Mouse (Mus musculus) megakaryocyte, embryonic 14.5 days (primary cell): ENCODE measurements around the gene Gli2.

Source experiments
- FLI1 ChIP-seq: IDR thresholded peaks from 2 replicates; pipeline ENCODE4 v1.6.1; 2012; ENCODE audit warnings: low read length, inconsistent platforms, mixed read lengths
- GATA1 ChIP-seq: IDR thresholded peaks from 3 replicates; pipeline ENCODE4 v1.6.1; 2012; ENCODE audit warnings: mixed read lengths, low read length, inconsistent platforms, borderline replicate concordance

DNA sequence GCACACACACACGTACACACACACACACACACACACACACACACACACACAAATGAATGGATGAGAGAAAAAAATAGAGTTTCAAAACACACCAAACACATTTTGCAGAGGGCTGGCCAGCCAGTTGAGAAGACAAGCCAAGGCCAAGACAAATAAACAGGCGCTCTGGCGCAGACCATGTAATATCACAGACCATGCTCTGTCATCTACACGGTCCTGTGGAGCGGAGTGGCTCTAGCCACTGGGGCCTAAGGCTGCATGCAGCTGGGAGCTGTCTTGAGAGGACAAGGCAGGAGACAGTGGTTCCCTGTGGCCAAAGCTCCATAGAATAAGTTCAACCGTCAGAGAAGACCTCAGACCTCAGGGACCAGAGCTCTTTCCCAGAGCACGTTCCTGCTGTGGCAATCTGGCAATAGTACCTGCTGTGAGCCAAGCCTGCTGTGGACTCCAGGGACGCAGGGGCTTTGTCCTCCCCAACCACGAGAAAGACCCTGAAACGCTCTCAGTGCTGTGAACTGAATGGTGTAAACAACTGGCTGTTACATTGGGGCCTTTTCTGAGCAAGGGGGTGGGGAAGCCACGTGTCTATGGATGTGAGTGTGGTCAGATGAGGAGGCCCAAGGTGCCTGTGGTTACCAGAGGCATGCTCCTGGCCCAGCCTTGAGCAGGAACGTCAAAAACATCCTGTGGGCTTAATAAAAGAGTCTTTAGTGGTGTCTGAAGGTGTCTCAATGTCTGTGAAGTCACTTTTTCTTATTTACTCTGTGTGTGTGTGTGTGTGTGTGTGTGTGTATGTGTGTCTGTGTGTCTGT lies 125.7 kb downstream of the Gli2 start:
- TF ChIP-seq GATA1 = no peak
- no peak for TF ChIP-seq FLI1
